ENCODE assay signal across 24 mouse cellular contexts in the genomic region with DNA sequence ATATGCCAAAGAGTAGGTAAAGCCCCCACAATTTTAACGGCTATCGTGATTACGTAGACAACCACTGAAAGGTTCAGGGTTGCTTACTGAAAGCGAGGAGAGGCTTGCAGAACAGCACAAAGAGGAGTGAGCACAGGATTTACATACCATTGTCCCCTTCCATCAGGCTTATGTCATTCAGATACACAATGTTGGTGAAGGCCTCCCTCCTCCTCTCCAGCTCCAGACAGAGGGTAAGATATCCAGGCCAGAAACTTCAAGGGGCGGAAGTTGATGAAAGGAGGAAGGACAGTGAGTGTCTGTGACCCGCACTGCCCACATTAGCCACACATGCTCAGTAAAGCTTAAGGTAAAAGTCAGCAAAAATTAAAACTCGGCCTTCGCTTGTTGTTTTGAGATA. TPM values are rescaled to one million over a fixed set of nuclear protein-coding genes. Genes with fewer than 3 reads are reported as not detected.
"Had no signal": no experiment of that assay in that cellular context is flagged by ENCODE, and none has a peak within 500 bp of the region (broad histone marks: within the 10 kb centered on the region; RNA-seq: fewer than 3 reads in every experiment).

No protein-coding gene starts in this region.

- H3K27ac ChIP-seq: neural tube, embryonic 12.5 days; neural tube, embryonic 13.5 days; neural tube, embryonic 15.5 days; stomach, embryonic 15.5 days; stomach, postnatal 0 days had no signal

- H3K9ac ChIP-seq: neural tube, embryonic 12.5 days; neural tube, embryonic 13.5 days; neural tube, embryonic 15.5 days; stomach, embryonic 15.5 days had no signal

- DNase-seq: retina, postnatal 1 day; right cerebral cortex, adult 18-20 months; right cerebral cortex, postnatal 14 days; right cerebral cortex, postnatal 25 days; right cerebral cortex, postnatal 4 days; spleen, adult 18-20 months; thymus, adult 18-20 months; thymus, adult 2 months; thymus, postnatal 25 days; thymus, postnatal 36 days; thymus, postnatal 4 days had no signal

- H3K9me3 ChIP-seq: neural tube, embryonic 12.5 days; neural tube, embryonic 13.5 days; neural tube, embryonic 15.5 days; stomach, embryonic 15.5 days had no signal

- H3K4me2 ChIP-seq: neural tube, embryonic 12.5 days; neural tube, embryonic 13.5 days; neural tube, embryonic 15.5 days; stomach, embryonic 15.5 days had no signal

- H3K4me1 ChIP-seq: neural tube, embryonic 12.5 days; neural tube, embryonic 13.5 days; neural tube, embryonic 15.5 days; stomach, embryonic 15.5 days had no signal

- H3K4me3 ChIP-seq: neural tube, embryonic 12.5 days; neural tube, embryonic 13.5 days; neural tube, embryonic 15.5 days; stomach, embryonic 15.5 days had no signal

- H3K27me3 ChIP-seq: neural tube, embryonic 12.5 days; neural tube, embryonic 13.5 days; neural tube, embryonic 15.5 days; stomach, embryonic 15.5 days had no signal

RNA-seq across cellular contexts. Expression of a gene that starts 13.1 kb away (rescaled TPM):
- total RNA-seq: neutrophil, adult 5-6 weeks had no signal
- polyA plus RNA-seq: neural tube, embryonic 12.5 days; neural tube, embryonic 13.5 days; neural tube, embryonic 14.5 days; neural tube, embryonic 15.5 days; small intestine, adult 2 months; spleen, adult 2 months; stomach, embryonic 14.5 days; stomach, embryonic 15.5 days; stomach, embryonic 16.5 days; testis, adult 2 months; urinary bladder, adult 2 months had no signal

RNA-seq across cellular contexts. Expression of a gene that starts 21.9 kb away (rescaled TPM):
- total RNA-seq: neutrophil, adult 5-6 weeks had no signal
- polyA plus RNA-seq: neural tube, embryonic 14.5 days; small intestine, adult 2 months; spleen, adult 2 months; urinary bladder, adult 2 months had no signal

RNA-seq across cellular contexts. Expression of a gene that starts 32.3 kb away (rescaled TPM):
- total RNA-seq: neutrophil, adult 5-6 weeks had no signal
- polyA plus RNA-seq: neural tube, embryonic 12.5 days; neural tube, embryonic 13.5 days; neural tube, embryonic 14.5 days; neural tube, embryonic 15.5 days; small intestine, adult 2 months; spleen, adult 2 months; stomach, embryonic 14.5 days; stomach, postnatal 0 days; urinary bladder, adult 2 months had no signal
